22 mouse cellular contexts compared by ENCODE assay signal in genomic region chr12:116407883-116408282, GRCm38 (mm10). TPM values are rescaled to one million over a fixed set of nuclear protein-coding genes. Genes with fewer than 3 reads are reported as not detected.
DNase-seq lines count a peak whose midpoint lies in the region; ATAC-seq lines count a peak whose summit lies in the region.
"Had no signal": no experiment of that assay in that cellular context is flagged by ENCODE, and none has a peak within 500 bp of the region (broad histone marks: within the 10 kb centered on the region; RNA-seq: fewer than 3 reads in every experiment).

No protein-coding gene starts in this region.

- H3K4me2 ChIP-seq in midbrain, embryonic 11.5 days, result no peak overlapping the region
- no peak overlapping the region for H3K4me2 ChIP-seq in midbrain, embryonic 15.5 days
- peak overlapping the region; percentile 77 for H3K4me2 ChIP-seq in liver, embryonic 12.5 days
- peak overlapping the region; percentile 40 for H3K4me2 ChIP-seq in liver, embryonic 16.5 days (ENCODE audit: low read depth, low read length)
- H3K4me2 ChIP-seq: embryonic facial prominence, embryonic 12.5 days; heart, embryonic 15.5 days; hindbrain, embryonic 13.5 days had no signal

- DNase-seq in midbrain, embryonic 11.5 days (ENCODE audit: low spot score, missing footprints), result peak; percentile 59
- no peak for DNase-seq in cerebellum, postnatal 4 days (ENCODE audit: low spot score in 2 of 2)
- no peak for DNase-seq in natural killer cell, adult 2 months (ENCODE audit: low spot score in 2 of 2)
- DNase-seq: adrenal gland, adult 8-10 months; adrenal gland, postnatal 36 days; cerebellum, adult 11 months; cerebellum, adult 8-10 months; cerebellum, postnatal 14 days; gastrocnemius, adult 2 months; gastrocnemius, postnatal 25 days; heart, adult 11 months; heart, postnatal 14 days had no signal

- no peak overlapping the region for H3K9ac ChIP-seq in midbrain, embryonic 11.5 days (ENCODE audit: low read length)
- H3K9ac ChIP-seq in midbrain, embryonic 15.5 days, result no peak overlapping the region
- H3K9ac ChIP-seq in liver, embryonic 12.5 days, result peak overlapping the region; percentile 51
- H3K9ac ChIP-seq in liver, embryonic 16.5 days (ENCODE audit: low read depth, low read length), result 0 out of 2 replicates have a peak overlapping the region, but pooled peaks have one; percentile 28
- H3K9ac ChIP-seq: embryonic facial prominence, embryonic 12.5 days; heart, embryonic 15.5 days; hindbrain, embryonic 13.5 days had no signal

- H3K27ac ChIP-seq in midbrain, embryonic 11.5 days (ENCODE audit: low read depth, low read length), result no peak overlapping the region
- H3K27ac ChIP-seq in midbrain, embryonic 15.5 days, result no peak overlapping the region
- H3K27ac ChIP-seq in liver, embryonic 12.5 days, result peak overlapping the region; percentile 37; the same call in 1 of the 2 replicates
- no peak overlapping the region for H3K27ac ChIP-seq in liver, embryonic 16.5 days (ENCODE audit: low read length)
- H3K27ac ChIP-seq: embryonic facial prominence, embryonic 12.5 days; gastrocnemius, adult 2 months; heart, embryonic 15.5 days; hindbrain, embryonic 13.5 days; hindbrain, postnatal 0 days had no signal

- 98% methylated on average over 5 of the region's 5 CpGs for WGBS in midbrain, embryonic 11.5 days
- 97% methylated on average over 5 of the region's 5 CpGs for WGBS in midbrain, embryonic 15.5 days
- WGBS in liver, embryonic 12.5 days (ENCODE audit: insufficient replicate concordance), result 44% methylated on average over 5 of the region's 5 CpGs
- 41% methylated on average over 5 of the region's 5 CpGs for whole genome bisulfite sequencing in liver, embryonic 16.5 days (ENCODE audit: insufficient replicate concordance)

- no peak for ATAC-seq in midbrain, embryonic 11.5 days (ENCODE audit: low FRiP score)
- no peak for ATAC-seq in midbrain, embryonic 15.5 days (replicated peaks)
- ATAC-seq in liver, embryonic 12.5 days, result no peak
- ATAC-seq in liver, embryonic 16.5 days (ENCODE audit: low read depth), result no peak
- ATAC-seq in cerebellum, adult (ENCODE audit: insufficient number of reproducible peaks, low FRiP score, low TSS enrichment), result no peak
- ATAC-seq: forebrain, embryonic 14.5 days; hindbrain, postnatal 0 days had no signal

- peaks cover 7% of the 10 kb centered on the region; the same call in 1 of the 2 replicates for H3K36me3 ChIP-seq in midbrain, embryonic 11.5 days (ENCODE audit: control insufficient read depth, insufficient read depth, low read length)
- H3K36me3 ChIP-seq in midbrain, embryonic 15.5 days (replicated peaks), result no peaks in the 10 kb centered on the region
- H3K36me3 ChIP-seq in liver, embryonic 12.5 days, result peaks cover 71% of the 10 kb centered on the region
- H3K36me3 ChIP-seq in liver, embryonic 16.5 days (ENCODE audit: control insufficient read depth, insufficient read depth), result peaks cover 46% of the 10 kb centered on the region

- peaks cover 9% of the 10 kb centered on the region; the same call in 1 of the 2 replicates for H3K9me3 ChIP-seq in midbrain, embryonic 11.5 days (ENCODE audit: control insufficient read depth, low read length)
- H3K9me3 ChIP-seq in midbrain, embryonic 15.5 days, result peaks cover 2% of the 10 kb centered on the region; the same call in 1 of the 2 replicates
- 0 out of 2 replicates have a peak, but pooled peaks cover 9% of the 10 kb centered on the region for H3K9me3 ChIP-seq in liver, embryonic 12.5 days (replicated peaks)
- no peaks in the 10 kb centered on the region; the same call in 1 of the 2 replicates for H3K9me3 ChIP-seq in liver, embryonic 16.5 days (replicated peaks; ENCODE audit: control insufficient read depth, low read length)
- H3K9me3 ChIP-seq: heart, embryonic 15.5 days had no signal

- no peak overlapping the region for H3K4me3 ChIP-seq in midbrain, embryonic 11.5 days (ENCODE audit: low read depth, low read length)
- no peak overlapping the region for H3K4me3 ChIP-seq in midbrain, embryonic 15.5 days
- peak overlapping the region; percentile 95 for H3K4me3 ChIP-seq in liver, embryonic 12.5 days
- H3K4me3 ChIP-seq in liver, embryonic 16.5 days (ENCODE audit: low read depth, low read length), result peak overlapping the region; percentile 38
- H3K4me3 ChIP-seq: embryonic facial prominence, embryonic 12.5 days; gastrocnemius, adult 2 months; heart, embryonic 15.5 days; hindbrain, embryonic 13.5 days had no signal

- peaks cover 7% of the 10 kb centered on the region for H3K4me1 ChIP-seq in midbrain, embryonic 11.5 days (ENCODE audit: control insufficient read depth, insufficient read depth, low read length)
- H3K4me1 ChIP-seq in midbrain, embryonic 15.5 days, result peaks cover 8% of the 10 kb centered on the region
- peaks cover 46% of the 10 kb centered on the region for H3K4me1 ChIP-seq in liver, embryonic 12.5 days
- peaks cover 21% of the 10 kb centered on the region for H3K4me1 ChIP-seq in liver, embryonic 16.5 days (ENCODE audit: control insufficient read depth, low read depth, low read length)

- no peaks in the 10 kb centered on the region for H3K27me3 ChIP-seq in midbrain, embryonic 11.5 days (ENCODE audit: control insufficient read depth, insufficient read depth, low read length)
- H3K27me3 ChIP-seq in midbrain, embryonic 15.5 days (replicated peaks), result no peaks in the 10 kb centered on the region
- H3K27me3 ChIP-seq in liver, embryonic 12.5 days (replicated peaks), result no peaks in the 10 kb centered on the region
- H3K27me3 ChIP-seq in liver, embryonic 16.5 days (ENCODE audit: control insufficient read depth, insufficient read depth, low read depth, low read length), result no peaks in the 10 kb centered on the region
- H3K27me3 ChIP-seq: CH12.LX; embryonic facial prominence, embryonic 12.5 days; heart, embryonic 15.5 days; hindbrain, embryonic 13.5 days had no signal

RNA-seq across cellular contexts. Expression of gene Ncapg2, which starts 2.7 kb away (rescaled TPM):
- 42.0 and 47.7 TPM in 2 replicates for polyA plus RNA-seq in midbrain, embryonic 11.5 days (2014; fragmentation: Nextera tagmentation; extraction: Ambion mirVana)
- 8.0 TPM in 2 replicates for polyA plus RNA-seq in midbrain, embryonic 15.5 days (2015; fragmentation: Nextera tagmentation; extraction: Ambion mirVana)
- 62.7 and 67.6 TPM in 2 replicates for polyA plus RNA-seq in liver, embryonic 12.5 days (2016; fragmentation: Nextera tagmentation; extraction: Ambion mirVana)
- 42.9 and 46.0 TPM in 2 replicates for polyA plus RNA-seq in liver, embryonic 16.5 days (2015; fragmentation: Nextera tagmentation; extraction: Ambion mirVana)

Comparison
In these comparisons a context has a peak if more than half of its experiments do, and no peak if none do; other contexts are left out.
1. H3K4me2 ChIP-seq: peak in liver, embryonic 12.5 days (single experiment) and liver, embryonic 16.5 days (single experiment); none in midbrain, embryonic 11.5 days (single experiment) and midbrain, embryonic 15.5 days (single experiment).
2. H3K4me3 ChIP-seq: peak in liver, embryonic 12.5 days (single experiment) and liver, embryonic 16.5 days (single experiment); none in midbrain, embryonic 11.5 days (single experiment) and midbrain, embryonic 15.5 days (single experiment).
3. H3K9ac ChIP-seq: peak in liver, embryonic 12.5 days (single experiment) and liver, embryonic 16.5 days (single experiment); none in midbrain, embryonic 11.5 days (single experiment) and midbrain, embryonic 15.5 days (single experiment).